Mouse (Mus musculus) stomach, postnatal 0 days (tissue): ENCODE data around the gene Olfr102. TPM values are rescaled to one million over a fixed set of nuclear protein-coding genes. Genes with fewer than 3 reads are reported as not detected.

Source experiments
- ATAC-seq: fragments of 200-750 bp; cut with Nextera tagmentation; 2 replicates; pipeline ENCODE4 v1.8.0; 2017; ENCODE audit not compliant: low FRiP score, low TSS enrichment
- DNase-seq: peaks from one replicate; pipeline ENCODE4 v3.0.0-alpha.2; 2016; ENCODE audit warnings: low spot score
- H3K27ac ChIP-seq: fragments of 300-500 bp; sonication (generic); replicated peaks from 2 replicates; pipeline ENCODE4 v1.5.1; 2014; ENCODE audit warnings: mild to moderate bottlenecking, control low read depth
- H3K27me3 ChIP-seq: fragments of 300-500 bp; sonication (generic); 2 replicates; pipeline ENCODE4 v1.6.1; 2014; ENCODE audit warnings: low read length; ENCODE audit not compliant: control insufficient read depth, insufficient read depth
- H3K36me3 ChIP-seq: fragments of 300-500 bp; sonication (generic); 2 replicates; pipeline ENCODE4 v1.6.1; 2014; ENCODE audit warnings: low read length, mixed read lengths; ENCODE audit not compliant: control insufficient read depth, insufficient read depth
- H3K4me1 ChIP-seq: fragments of 300-500 bp; sonication (generic); replicated peaks from 2 replicates; pipeline ENCODE4 v1.6.1; 2014; ENCODE audit warnings: antibody characterized with exemption; ENCODE audit not compliant: control insufficient read depth, insufficient read depth
- H3K4me2 ChIP-seq: fragments of 300-500 bp; sonication (generic); replicated peaks from 2 replicates; pipeline ENCODE4 v1.6.1; 2014; ENCODE audit warnings: low read depth, mild to moderate bottlenecking, control low read depth, moderate library complexity
- H3K4me3 ChIP-seq: fragments of 300-500 bp; sonication (generic); 2 replicates; pipeline ENCODE4 v1.5.1; 2014; ENCODE audit warnings: low read depth, low read length, control low read depth
- H3K9ac ChIP-seq: fragments of 300-500 bp; sonication (generic); 2 replicates; pipeline ENCODE4 v1.6.1; 2014; ENCODE audit warnings: mild to moderate bottlenecking, low read length, control low read depth, mixed read lengths
- H3K9me3 ChIP-seq: fragments of 300-500 bp; sonication (generic); 2 replicates; pipeline ENCODE4 v1.6.1; 2016; ENCODE audit warnings: low read length; ENCODE audit not compliant: control insufficient read depth
- CTCF ChIP-seq: IDR thresholded peaks from 2 replicates; pipeline ENCODE4 v1.5.1; 2016; ENCODE audit warnings: antibody characterized with exemption, low read depth, mild to moderate bottlenecking, moderate library complexity
- EP300 ChIP-seq: optimal IDR thresholded peaks from 2 replicates; pipeline ENCODE3; 2016; ENCODE audit warnings: antibody characterized with exemption
- WGBS: fragments of 180-500 bp; shearing (Covaris S2); extraction: QIAGEN DNeasy Blood & Tissue Kit; methylation state at CpG from one replicate; pipeline ENCODE4 v1.1.7; 2014; 5-methylcytosine and 5-hydroxymethylcytosine counted together
- polyA plus RNA-seq: library from polyadenylated mRNA; unstranded; fragments of >200 nt; fragmentation: Nextera tagmentation; extraction: Ambion mirVana; gene quantifications from 2 replicates; pipeline ENCODE4 v1.2.1, GENCODE M21; 2015

Olfr102 gene
- not detected in 2 replicates for polyA plus RNA-seq

- H3K4me3 ChIP-seq, result no peak within 1 kb of the TSS
- no peaks in the 10 kb centered on the region for H3K4me1 ChIP-seq
- no peak for TF ChIP-seq EP300
- no peaks in the 10 kb centered on the region for H3K36me3 ChIP-seq
- ATAC-seq (no peak), DNase-seq (no peak)
- no peaks in the 10 kb centered on the region for H3K27me3 ChIP-seq
- no peak within 1 kb of the TSS for H3K4me2 ChIP-seq
- no peak within 1 kb of the TSS for H3K9ac ChIP-seq
- no peaks in the 10 kb centered on the region for H3K9me3 ChIP-seq
- no peak within 1 kb of the TSS for H3K27ac ChIP-seq
Observed at GRCm38 (mm10) chr17:37316954-37317353, at the start of gene Olfr102. Gene Olfr102, minus strand, starts transcription at chr17:37317054.

GRCm38 (mm10) chr17:37359282-37359681 is 42.4 kb upstream of the Olfr102 start, which contains the start of gene Olfr104-ps:
Gene Olfr104-ps, plus strand, starts transcription at chr17:37359582.
- Histone ChIP-seq H3K4me1 (no peaks in the 10 kb centered on the region), H3K27me3 (no peaks in the 10 kb centered on the region), H3K4me3 (no peak within 1 kb of the TSS), H3K4me2 (no peak within 1 kb of the TSS), H3K27ac (no peak within 1 kb of the TSS), H3K9me3 (no peaks in the 10 kb centered on the region), H3K9ac (no peak within 1 kb of the TSS), H3K36me3 (no peaks in the 10 kb centered on the region)
- ATAC-seq, result no peak
- DNase-seq, result no peak
- TF ChIP-seq EP300, result no peak
- no peak for TF ChIP-seq CTCF

GRCm38 (mm10) chr17:37339598-37339997 is 22.7 kb upstream of the Olfr102 start, which contains the start of gene Olfr103:
Gene Olfr103, minus strand, starts transcription at chr17:37339698.
- H3K9ac ChIP-seq, result no peak within 1 kb of the TSS
- H3K27me3 ChIP-seq, result no peaks in the 10 kb centered on the region
- no peaks in the 10 kb centered on the region for H3K9me3 ChIP-seq
- no peak within 1 kb of the TSS for H3K27ac ChIP-seq
- no peak for ATAC-seq
- DNase-seq, result no peak
- H3K4me3 ChIP-seq, result no peak within 1 kb of the TSS
- no peaks in the 10 kb centered on the region for H3K36me3 ChIP-seq
- H3K4me2 ChIP-seq, result no peak within 1 kb of the TSS
- 77% methylated on average over 2 of the region's 2 CpGs for WGBS
- no peaks in the 10 kb centered on the region for H3K4me1 ChIP-seq
- TF ChIP-seq CTCF, result no peak

GRCm38 (mm10) chr17:37310146-37310699 is 6.6 kb downstream of the Olfr102 start:
- no peak for ATAC-seq
- H3K4me3 ChIP-seq, result no peak overlapping the region
- H3K9ac ChIP-seq, result no peak overlapping the region
- no peak for DNase-seq
- H3K36me3 ChIP-seq, result no peaks in the 10 kb centered on the region
- no peak for TF ChIP-seq CTCF
- no peak for TF ChIP-seq EP300
- WGBS, result 34% methylated on average over 2 of the region's 2 CpGs
- no peak overlapping the region for H3K27ac ChIP-seq
- no peaks in the 10 kb centered on the region for H3K9me3 ChIP-seq
- H3K27me3 ChIP-seq, result no peaks in the 10 kb centered on the region
- H3K4me1 ChIP-seq, result no peaks in the 10 kb centered on the region
- H3K4me2 ChIP-seq, result no peak overlapping the region

- H3K4me3 ChIP-seq, result no peak overlapping the region
- no peaks in the 10 kb centered on the region for H3K9me3 ChIP-seq
- H3K9ac ChIP-seq, result no peak overlapping the region
- H3K4me2 ChIP-seq, result no peak overlapping the region
- no peak for TF ChIP-seq EP300
- no peak for TF ChIP-seq CTCF
- ATAC-seq (no peak), DNase-seq (no peak)
- no peaks in the 10 kb centered on the region for H3K27me3 ChIP-seq
- no peaks in the 10 kb centered on the region for H3K36me3 ChIP-seq
- 29% methylated on average over 4 of the region's 4 CpGs for WGBS
- H3K4me1 ChIP-seq, result no peaks in the 10 kb centered on the region
- H3K27ac ChIP-seq, result no peak overlapping the region
Observed at GRCm38 (mm10) chr17:37308483-37308882, 8.4 kb downstream of the Olfr102 start.

- TF ChIP-seq EP300 (no peak), CTCF (no peak)
- ATAC-seq (no peak), DNase-seq (no peak)
- no peak within 1 kb of the TSS for H3K4me3 ChIP-seq
- WGBS, result 81% methylated on average over 4 of the region's 4 CpGs
- H3K27ac ChIP-seq, result no peak within 1 kb of the TSS
- H3K27me3 ChIP-seq, result no peaks in the 10 kb centered on the region
- no peaks in the 10 kb centered on the region for H3K36me3 ChIP-seq
- H3K9me3 ChIP-seq, result no peaks in the 10 kb centered on the region
- no peaks in the 10 kb centered on the region for H3K4me1 ChIP-seq
- no peak within 1 kb of the TSS for H3K9ac ChIP-seq
- no peak within 1 kb of the TSS for H3K4me2 ChIP-seq
Observed at GRCm38 (mm10) chr17:37304213-37304612, 12.6 kb downstream of the Olfr102 start, which contains the start of gene Olfr101. Gene Olfr101, minus strand, starts transcription at chr17:37304313.
